ENCODE assay signal across 11 mouse cellular contexts in genomic region chr15:100687430-100687971, GRCm38 (mm10). TPM values are rescaled to one million over a fixed set of nuclear protein-coding genes. Genes with fewer than 3 reads are reported as not detected.
DNase-seq lines count a peak whose midpoint lies in the region; ATAC-seq and TF ChIP-seq lines count a peak whose summit lies in the region.
"Had no signal": no experiment of that assay in that cellular context is flagged by ENCODE, and none has a peak within 500 bp of the region (broad histone marks: within the 10 kb centered on the region; RNA-seq: fewer than 3 reads in every experiment).

TSS of gene Cela1 (minus strand) at chr15:100687921.

- TF ChIP-seq POLR2A in liver, adult 2 months (IDR thresholded peaks at IDR 0.05; ENCODE audit: extremely low read depth, insufficient read depth, low read length) = no peak

- H3K27ac ChIP-seq in liver, adult 2 months (replicated peaks; ENCODE audit: insufficient read depth, low read depth, low read length) = no peak within 1 kb of the TSS
- H3K27ac ChIP-seq in neural tube, embryonic 13.5 days (replicated peaks) = no peak within 1 kb of the TSS
- H3K27ac ChIP-seq: midbrain, embryonic 12.5 days had no signal

- H3K4me2 ChIP-seq in neural tube, embryonic 13.5 days = peak within 1 kb of the TSS; percentile 25; the same call in 1 of the 2 replicates
- H3K4me2 ChIP-seq: midbrain, embryonic 12.5 days had no signal

- H3K27me3 ChIP-seq in liver, adult 2 months (ENCODE audit: control insufficient read depth, insufficient read depth, low read length) = no peaks in the 10 kb centered on the region
- peaks cover 8% of the 10 kb centered on the region; the same call in 1 of the 2 replicates for H3K27me3 ChIP-seq in neural tube, embryonic 13.5 days

- peaks cover 11% of the 10 kb centered on the region for H3K9me3 ChIP-seq in neural tube, embryonic 13.5 days

- H3K79me2 ChIP-seq in liver, adult 2 months (ENCODE audit: control insufficient read depth, insufficient read depth, low read length) = no peaks in the 10 kb centered on the region

- TF ChIP-seq CTCF in liver, adult 2 months (IDR thresholded peaks at IDR 0.05; ENCODE audit: low read depth, low read length) = no peak

- no peak for DNase-seq in liver, adult 2 months (ENCODE audit: extremely low read depth, low read depth, low spot score)
- DNase-seq in liver (no peak), adipocyte (ENCODE audit: low spot score) (peak; percentile 61)
- no peak for DNase-seq in ovary, postnatal 36 days (ENCODE audit: low spot score)
- DNase-seq in layer of hippocampus, adult 9-11 months = no peak
- DNase-seq in kidney, adult 8-10 months = no peak
- DNase-seq: cerebellum, postnatal 25 days; layer of hippocampus, postnatal 36 days had no signal

- H3K36me3 ChIP-seq in liver, adult 2 months (ENCODE audit: control insufficient read depth, insufficient read depth, low read length) = no peaks in the 10 kb centered on the region
- H3K36me3 ChIP-seq in neural tube, embryonic 13.5 days = no peaks in the 10 kb centered on the region
- H3K36me3 ChIP-seq: midbrain, embryonic 12.5 days had no signal

- no peaks in the 10 kb centered on the region for H3K4me1 ChIP-seq in liver, adult 2 months (ENCODE audit: control insufficient read depth, insufficient read depth, low read length)
- peaks cover 10% of the 10 kb centered on the region for H3K4me1 ChIP-seq in neural tube, embryonic 13.5 days (replicated peaks)

- no peak for ATAC-seq in hematopoietic stem cell, adult 5-6 weeks (replicated peaks in 1 of 2; ENCODE audit: insufficient read depth in 1 of 2, low FRiP score in 2 of 2, low TSS enrichment in 1 of 2, low read depth in 1 of 2, poor library complexity in 2 of 2, severe bottlenecking in 2 of 2)
- no peak for ATAC-seq in neural tube, embryonic 13.5 days (ENCODE audit: low read depth)

- 79% methylated on average over 8 of the region's 8 CpGs for WGBS in liver, adult 2 months
- WGBS in neural tube, embryonic 13.5 days = 75% methylated on average over 8 of the region's 8 CpGs

- H3K4me3 ChIP-seq in liver, adult 2 months (ENCODE audit: insufficient read depth, low read depth, low read length) = no peak within 1 kb of the TSS
- no peak within 1 kb of the TSS for H3K4me3 ChIP-seq in neural tube, embryonic 13.5 days
- H3K4me3 ChIP-seq: midbrain, embryonic 12.5 days had no signal

- H3K9ac ChIP-seq in liver, adult 2 months (ENCODE audit: low read depth, low read length) = no peak within 1 kb of the TSS
- no peak within 1 kb of the TSS for H3K9ac ChIP-seq in neural tube, embryonic 13.5 days
- H3K9ac ChIP-seq: midbrain, embryonic 12.5 days had no signal

RNA-seq across cellular contexts. Expression of gene Cela1, which starts in this region (rescaled TPM):
- 54.6 and 199 TPM in 2 replicates for total RNA-seq in liver, adult 2 months (2014; rRNA removed)
- polyA plus RNA-seq in liver, adult 2 months (2012; rRNA removed) = 58.3 and 69.1 TPM in 2 replicates
- 4.8 and 14.2 TPM in 2 replicates for total RNA-seq in hematopoietic stem cell, adult 5-6 weeks (2017)
- 1.2 and 2.5 TPM in 2 replicates for polyA plus RNA-seq in neural tube, embryonic 13.5 days (2015; fragmentation: Nextera tagmentation; extraction: Ambion mirVana)

Comparison
In these comparisons a context has a peak if more than half of its experiments do, and no peak if none do; other contexts are left out.
1. RNA of gene Cela1 (polyA plus RNA-seq): 58.3 to 69.1 TPM in liver, adult 2 months; 1.2 to 2.5 TPM in neural tube, embryonic 13.5 days; every median in the first group is over 10 times any median in the second.